Mouse (Mus musculus) left cerebral cortex, postnatal 14 days (tissue): ENCODE measurements at regions not wholly inside any gene's neighbourhood (a gene's known extent, or its start where the extent isn't known, plus 50 kb on each side); places are given as distances from the start of the nearest gene placed in this dataset.

ENCODE experiments used
- DNase-seq, 2 experiments: peaks; one replicate each; pipeline ENCODE4 v3.0.0; 2021 to 2022; ENCODE audit warnings: low spot score in 2 of 2, mixed read lengths in 1 of 2
- intact Hi-C: fragments of 180-260 bp; cut with DNase I; formaldehyde crosslinking; loops from one replicate; pipeline ENCODE4 v1.15.1; 2025

DNA sequence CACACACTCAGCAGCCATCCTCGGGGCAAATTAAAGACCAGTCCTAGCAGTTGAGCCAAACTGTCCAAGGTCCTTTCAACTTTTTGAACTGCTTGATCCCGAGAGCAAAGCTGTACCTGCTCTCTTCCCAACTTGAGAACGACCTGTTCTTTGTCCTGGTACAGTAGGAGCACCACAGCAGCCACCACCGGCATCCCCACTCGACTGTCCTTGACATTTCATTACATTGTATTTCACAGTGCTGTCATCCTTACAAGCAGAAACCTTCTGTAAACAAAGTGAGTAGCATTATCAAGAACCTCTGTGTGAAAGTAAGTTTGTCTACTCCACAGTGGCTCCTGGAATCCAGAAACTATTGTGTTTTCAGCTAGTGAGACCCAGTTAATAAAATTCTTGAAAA, 240.2 kb upstream of the Zfp462 start:
- intact Hi-C loops = no loop called here
- no peak for DNase-seq

GRCm38 (mm10) chr4:54709751-54710150, 235.1 kb upstream of the Zfp462 start:
- DNase-seq = no peak
- intact Hi-C loops = no loop called here

- DNase-seq = no peak
- intact Hi-C loops = no loop called here
Observed at GRCm38 (mm10) chr4:54712929-54713328, 231.9 kb upstream of the Zfp462 start.

DNA sequence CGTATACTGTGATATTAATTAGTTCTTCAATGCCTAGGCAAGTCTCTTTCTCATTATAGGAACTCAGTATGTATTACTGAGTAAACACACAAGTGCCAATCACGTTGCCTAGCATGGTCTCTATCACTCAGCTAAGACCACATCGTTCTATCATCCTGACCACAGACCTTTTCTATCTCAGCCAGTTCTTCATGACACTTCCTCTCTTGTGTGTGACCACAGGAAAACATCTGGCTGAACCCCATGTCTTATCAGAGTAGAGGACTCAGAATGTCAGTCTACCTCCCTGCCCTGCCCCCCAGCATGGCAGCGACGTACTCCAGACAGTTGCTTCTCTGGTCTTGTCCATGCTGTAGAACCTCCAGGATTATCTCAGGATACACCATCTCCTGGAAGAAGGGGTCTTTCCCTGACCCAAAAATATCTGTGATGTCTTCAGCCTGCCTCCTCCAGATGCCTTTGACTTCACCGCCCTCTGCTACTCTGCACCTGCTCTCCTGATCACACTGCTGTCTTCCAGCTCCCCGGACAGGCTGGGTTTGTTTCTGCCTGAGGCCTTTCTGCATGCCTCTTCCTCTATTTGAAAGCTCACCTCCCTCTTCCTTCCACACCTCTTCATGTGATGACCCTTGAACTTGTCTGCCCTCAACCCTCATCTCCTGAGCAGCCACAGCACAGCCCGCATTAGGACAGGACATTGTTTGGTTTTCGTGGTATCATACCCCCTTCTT, 230.1 kb upstream of the Zfp462 start:
- no peak for DNase-seq
- intact Hi-C loops = no loop called here

DNA sequence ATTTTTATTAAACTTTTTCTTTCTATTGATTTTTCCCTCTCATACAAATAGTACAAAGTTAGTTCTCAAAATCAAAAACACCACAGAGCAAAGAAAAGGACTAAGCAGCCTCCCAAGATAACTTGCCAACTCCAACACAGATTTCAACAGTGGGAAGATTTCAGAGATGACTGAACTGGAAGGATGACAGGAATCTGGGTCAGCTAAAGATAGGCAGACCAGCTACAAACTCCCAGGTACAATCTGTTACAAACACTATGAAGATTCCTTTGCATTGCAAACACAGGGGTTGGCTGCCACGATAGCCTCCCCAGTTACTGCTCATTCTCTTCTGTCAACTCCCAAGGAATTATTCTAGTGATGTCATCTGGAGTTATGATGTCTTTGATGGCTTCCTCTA, 226.8 kb upstream of the Zfp462 start:
- DNase-seq = peak; percentile 4 to 35
- intact Hi-C loops = no loop called here

DNA sequence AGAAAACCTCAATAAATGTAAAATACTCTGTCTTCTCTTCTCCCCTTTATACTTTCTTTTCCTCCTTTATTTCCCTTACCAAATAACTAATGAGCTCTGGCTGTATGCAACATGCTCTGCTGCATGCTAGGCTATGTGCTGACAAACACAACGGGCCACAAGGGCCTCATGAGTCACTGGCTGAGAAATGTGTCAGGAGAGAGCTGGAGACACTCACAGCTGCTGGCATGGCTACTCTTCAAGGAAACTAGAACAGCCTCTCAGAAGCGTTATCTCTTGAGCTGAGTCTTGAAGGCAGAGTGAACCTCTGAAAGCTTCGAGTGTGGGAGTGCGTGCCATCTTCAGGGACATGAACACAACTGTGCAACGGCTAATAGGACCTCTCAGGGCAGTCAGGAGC, 205.8 kb upstream of the Zfp462 start:
- intact Hi-C loops = no loop called here
- peak; percentile 4 to 23 for DNase-seq

DNA sequence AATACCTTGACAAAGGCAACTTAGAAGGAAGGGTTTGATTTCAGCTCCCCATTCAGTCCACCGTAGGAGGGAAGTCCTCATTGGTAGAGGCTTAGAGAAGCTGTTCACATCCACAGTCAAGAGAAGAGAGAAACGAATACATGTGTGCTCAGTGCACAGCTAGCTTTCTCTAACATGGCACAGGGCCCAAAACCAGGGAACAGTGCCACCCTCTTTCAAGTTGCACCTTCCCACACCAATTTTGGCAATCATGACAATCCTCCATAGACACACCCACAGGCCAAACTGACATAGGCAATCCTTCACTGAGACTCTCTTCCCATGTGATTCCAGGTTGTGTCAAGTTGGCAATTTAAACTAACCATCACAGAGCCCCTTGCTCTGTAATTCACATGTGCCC, 193.4 kb upstream of the Zfp462 start:
- DNase-seq = no peak
- intact Hi-C loops = no loop called here

GRCm38 (mm10) chr4:54756441-54756840, 188.4 kb upstream of the Zfp462 start:
- intact Hi-C loops = loop anchor here (5.0 kb wide), 1 partner anchor 191 kb away; the partner anchor contains the start of gene Zfp462
- no peak for DNase-seq

- peak; percentile 33 to 40 for DNase-seq
- intact Hi-C loops = loop anchor here (5.0 kb wide), 1 partner anchor 189 kb away; the partner anchor contains the start of gene Zfp462
Observed at GRCm38 (mm10) chr4:54757715-54758500, 186.9 kb upstream of the Zfp462 start.

- intact Hi-C loops = loop anchor here (5.0 kb wide), 1 partner anchor 189 kb away; the partner anchor contains the start of gene Zfp462
- DNase-seq = no peak
Observed at GRCm38 (mm10) chr4:54758501-54758829, 186.4 kb upstream of the Zfp462 start.

DNA sequence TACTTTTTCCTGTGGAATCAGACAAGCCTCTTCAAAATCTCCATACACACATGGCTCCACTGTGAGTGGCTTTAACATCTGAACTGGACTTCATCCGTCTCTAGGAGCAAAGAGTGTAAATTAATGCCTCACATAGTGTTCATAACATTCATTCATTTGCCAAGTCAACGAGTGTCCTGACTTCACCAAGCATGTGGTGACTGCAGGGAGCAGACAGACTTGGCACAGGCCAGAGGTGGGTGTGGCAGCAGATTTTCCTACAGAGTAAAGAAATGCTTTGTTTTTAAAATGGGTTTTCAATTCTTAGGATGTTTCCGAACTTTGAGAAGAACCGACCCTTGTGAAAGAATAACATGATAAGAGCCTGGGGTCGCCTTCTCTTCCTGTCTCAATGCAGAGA, 183.6 kb upstream of the Zfp462 start:
- intact Hi-C loops = no loop called here
- no peak for DNase-seq

- intact Hi-C loops = no loop called here
- DNase-seq = peak; percentile 15 to 62
Observed at GRCm38 (mm10) chr4:54765045-54765444, 179.8 kb upstream of the Zfp462 start.

- DNase-seq = no peak
- intact Hi-C loops = no loop called here
Observed at GRCm38 (mm10) chr4:54767506-54768200, 177.2 kb upstream of the Zfp462 start.

DNA sequence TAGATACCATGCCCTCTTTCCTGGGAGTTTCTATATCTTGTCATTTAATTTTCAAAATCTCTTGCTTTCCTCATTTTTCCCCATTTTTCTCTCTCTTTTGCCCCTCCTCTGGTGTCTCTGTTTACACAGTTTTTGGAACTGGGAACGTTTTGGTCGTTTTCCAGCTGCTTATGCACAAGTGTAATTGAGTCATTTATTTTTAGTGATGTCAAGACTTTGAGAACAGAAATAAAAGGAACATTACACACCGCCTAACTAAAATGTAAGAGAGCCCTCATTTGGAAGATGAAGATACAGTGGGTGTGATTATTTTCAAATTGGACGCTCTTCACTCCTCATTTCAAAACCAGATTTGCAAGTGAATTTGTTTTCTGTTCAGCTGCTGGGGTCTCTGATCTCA, 176.0 kb upstream of the Zfp462 start:
- intact Hi-C loops = no loop called here
- DNase-seq = no peak

DNA sequence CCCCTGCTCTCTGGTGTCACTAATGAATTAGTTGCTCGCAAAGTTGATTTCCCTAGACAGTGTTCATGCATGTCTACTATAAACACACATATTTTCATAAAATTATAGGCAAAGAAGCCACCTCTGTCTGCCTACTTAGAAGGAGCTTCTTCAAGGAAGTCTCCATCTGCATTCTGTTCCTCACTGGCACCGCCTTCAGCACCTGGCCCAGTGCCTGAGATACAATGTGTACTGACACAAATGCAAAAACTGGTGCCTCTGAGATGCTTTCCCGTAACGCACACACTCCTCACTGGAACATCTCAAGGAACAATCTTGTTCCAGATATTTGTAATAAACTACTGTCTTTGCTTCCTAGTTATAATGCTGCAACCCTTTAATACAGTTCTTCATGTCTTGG, 170.8 kb upstream of the Zfp462 start:
- intact Hi-C loops = no loop called here
- peak; percentile 69 to 84 for DNase-seq

- intact Hi-C loops = no loop called here
- peak in 1 of 2 experiments; percentile 45 for DNase-seq
Observed at GRCm38 (mm10) chr4:54774717-54775116, 170.1 kb upstream of the Zfp462 start.

DNA sequence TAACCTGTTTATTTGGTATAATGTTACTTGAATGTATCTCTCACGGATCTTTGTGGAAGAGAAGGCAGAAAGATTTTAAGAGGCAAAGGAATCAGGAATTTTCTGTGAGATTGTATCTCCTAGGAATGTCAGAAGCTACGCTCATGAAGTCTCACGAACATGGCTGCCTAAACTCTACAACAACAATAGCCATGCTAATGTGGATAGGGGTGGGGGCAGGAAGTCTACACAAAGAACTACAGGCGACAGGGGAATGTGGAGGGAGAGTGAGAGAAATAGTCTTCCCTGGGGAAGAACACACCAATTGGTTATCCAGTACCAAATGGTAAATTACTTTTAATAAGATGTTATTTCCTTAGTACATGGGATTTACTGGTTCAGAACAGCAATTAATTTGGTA, 164.3 kb upstream of the Zfp462 start:
- intact Hi-C loops = no loop called here
- DNase-seq = no peak

DNA sequence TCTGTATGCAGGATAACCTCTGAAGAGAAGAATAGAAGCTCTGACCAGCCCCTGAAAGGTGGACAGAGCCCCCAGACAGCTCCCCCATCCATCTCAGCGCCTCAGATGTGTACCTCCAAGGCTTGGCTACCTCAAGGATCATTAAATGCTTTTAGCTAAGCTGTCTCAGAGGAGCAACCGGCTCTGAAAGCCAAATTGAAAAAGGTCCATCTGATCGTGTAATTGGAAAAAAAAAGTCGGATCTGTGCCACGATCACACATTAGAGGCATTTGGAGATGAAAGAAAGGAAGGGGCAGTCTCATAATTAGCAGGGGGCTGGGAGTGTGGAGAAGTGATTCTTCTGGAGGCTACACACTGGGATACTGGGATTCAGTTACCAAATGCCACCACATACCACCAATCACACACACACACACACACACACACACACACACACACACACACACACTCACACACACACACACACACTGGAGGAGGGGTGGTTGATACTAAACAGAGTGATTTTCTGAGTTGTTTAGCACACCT, 153.6 kb upstream of the Zfp462 start:
- no peak for DNase-seq
- intact Hi-C loops = no loop called here

- no peak for DNase-seq
- intact Hi-C loops = no loop called here
Observed at GRCm38 (mm10) chr4:54793857-54794256, 151.0 kb upstream of the Zfp462 start.

DNA sequence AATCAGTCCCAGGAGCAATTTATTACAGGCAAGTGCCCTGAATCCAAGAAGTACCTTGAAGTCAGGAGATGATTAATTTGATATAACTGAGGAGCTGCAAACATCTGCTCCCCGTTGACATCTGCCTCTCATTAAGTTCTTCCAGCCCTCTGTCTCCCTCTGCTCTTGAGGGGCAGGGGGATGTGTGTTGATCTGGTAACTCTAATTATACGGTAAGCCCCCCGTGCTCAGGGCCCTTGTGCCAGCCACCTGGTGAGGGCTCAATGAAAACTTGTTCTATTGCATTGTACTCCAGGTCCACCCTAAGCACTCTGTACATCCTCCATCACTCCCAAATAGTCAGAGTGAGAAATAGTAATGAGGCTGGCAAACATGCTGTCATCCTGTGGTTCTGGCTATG, 149.6 kb upstream of the Zfp462 start:
- no peak for DNase-seq
- intact Hi-C loops = no loop called here
